Mouse (Mus musculus) forebrain, postnatal 0 days (tissue): ENCODE measurements around the gene Ddx21. TPM values are rescaled to one million over a fixed set of nuclear protein-coding genes. Genes with fewer than 3 reads are reported as not detected.

Experiments
- ATAC-seq: fragments of 200-750 bp; cut with Nextera tagmentation; 2 replicates; pipeline ENCODE4 v1.8.0; 2017; ENCODE audit warnings: mild to moderate bottlenecking, moderate library complexity
- DNase-seq: peaks from one replicate; pipeline ENCODE4 v3.0.0-alpha.2; 2015
- H3K27ac ChIP-seq: fragments of 300-500 bp; sonication (generic); 2 replicates; pipeline ENCODE4 v1.5.1; 2014; ENCODE audit warnings: low read depth, mild to moderate bottlenecking, antibody characterized with exemption, low read length, moderate library complexity, mixed read lengths
- H3K27me3 ChIP-seq: fragments of 300-500 bp; sonication (generic); 2 replicates; pipeline ENCODE4 v1.6.1; 2014; ENCODE audit warnings: mild to moderate bottlenecking, low read length, mixed read lengths; ENCODE audit not compliant: insufficient read depth
- H3K36me3 ChIP-seq: fragments of 300-500 bp; sonication (generic); 2 replicates; pipeline ENCODE4 v1.6.1; 2014; ENCODE audit warnings: mild to moderate bottlenecking, moderate library complexity; ENCODE audit not compliant: insufficient read depth
- H3K4me1 ChIP-seq: fragments of 300-500 bp; sonication (generic); 2 replicates; pipeline ENCODE4 v1.6.1; 2014; ENCODE audit warnings: antibody characterized with exemption; ENCODE audit not compliant: insufficient read depth
- H3K4me2 ChIP-seq: fragments of 300-500 bp; sonication (generic); 2 replicates; pipeline ENCODE4 v1.6.1; 2014; ENCODE audit warnings: low read depth, mild to moderate bottlenecking, moderate library complexity
- H3K4me3 ChIP-seq: fragments of 300-500 bp; sonication (generic); 2 replicates; pipeline ENCODE4 v1.5.1; 2014; ENCODE audit warnings: low read depth, low read length, mixed read lengths
- H3K9ac ChIP-seq: fragments of 300-500 bp; sonication (generic); 2 replicates; pipeline ENCODE4 v1.6.1; 2014; ENCODE audit warnings: mild to moderate bottlenecking
- H3K9me3 ChIP-seq: fragments of 300-500 bp; sonication (generic); 2 replicates; pipeline ENCODE4 v1.6.1; 2016; ENCODE audit warnings: low read length
- CTCF ChIP-seq: sonication (generic); IDR thresholded peaks from 2 replicates; pipeline ENCODE4 v1.5.1; 2016; ENCODE audit warnings: antibody characterized with exemption, control low read depth, low read depth
- WGBS: fragments of 180-500 bp; shearing (Covaris S2); extraction: QIAGEN DNeasy Blood & Tissue Kit; methylation state at CpG from one replicate; pipeline ENCODE4 v1.1.7; 2014; 5-methylcytosine and 5-hydroxymethylcytosine counted together
- polyA plus RNA-seq: library from polyadenylated mRNA; unstranded; fragments of >200 nt; fragmentation: Nextera tagmentation; extraction: Ambion mirVana; gene quantifications from 2 replicates; pipeline ENCODE4 v1.2.1, GENCODE M21; 2015
- total RNA-seq: library from RNA; depleted of rRNA; stranded (reverse); fragments of >200 nt; gene quantifications from 2 replicates; pipeline ENCODE4 v1.2.3, GENCODE M21; 2014; rRNA removed

Gene Ddx21
- total and polyA plus RNA-seq, 2 experiments from 2014 or later: 11.1 to 30.7 TPM

GRCm38 (mm10) chr10:62541499-62541898 lies 60.6 kb downstream of the Ddx21 start:
- ATAC-seq (no peak), DNase-seq (no peak)
- Histone ChIP-seq H3K9ac (no peak overlapping the region), H3K4me3 (no peak overlapping the region), H3K9me3 (no peaks in the 10 kb centered on the region), H3K4me1 (no peaks in the 10 kb centered on the region), H3K36me3 (no peaks in the 10 kb centered on the region), H3K4me2 (no peak overlapping the region), H3K27ac (no peak overlapping the region), H3K27me3 (no peaks in the 10 kb centered on the region)
- no peak for TF ChIP-seq CTCF
- WGBS: 92% methylated on average over 12 of the region's 12 CpGs

GRCm38 (mm10) chr10:62540800-62541199 lies 61.3 kb downstream of the Ddx21 start:
- 66% methylated on average over 3 of the region's 3 CpGs for WGBS
- H3K27ac ChIP-seq: no peak overlapping the region
- H3K9ac ChIP-seq: no peak overlapping the region
- H3K36me3 ChIP-seq: no peaks in the 10 kb centered on the region
- H3K4me2 ChIP-seq: no peak overlapping the region
- no peak for DNase-seq
- no peak for TF ChIP-seq CTCF
- ATAC-seq: peak; percentile 25; the same call in 1 of the 2 replicates
- no peaks in the 10 kb centered on the region for H3K9me3 ChIP-seq
- no peak overlapping the region for H3K4me3 ChIP-seq
- no peaks in the 10 kb centered on the region for H3K27me3 ChIP-seq
- no peaks in the 10 kb centered on the region for H3K4me1 ChIP-seq

GRCm38 (mm10) chr10:62534509-62534908 lies 67.6 kb downstream of the Ddx21 start:
- DNase-seq (no peak), ATAC-seq (no peak)
- Histone ChIP-seq H3K9ac (no peak overlapping the region), H3K4me1 (no peaks in the 10 kb centered on the region), H3K27ac (no peak overlapping the region), H3K27me3 (no peaks in the 10 kb centered on the region), H3K4me3 (no peak overlapping the region), H3K4me2 (no peak overlapping the region), H3K9me3 (no peaks in the 10 kb centered on the region), H3K36me3 (no peaks in the 10 kb centered on the region)
- WGBS: 86% methylated on average over 7 of the region's 7 CpGs
- TF ChIP-seq CTCF: no peak

- no peaks in the 10 kb centered on the region for H3K9me3 ChIP-seq
- WGBS: 33% methylated on average over 2 of the region's 2 CpGs
- no peak overlapping the region for H3K4me3 ChIP-seq
- TF ChIP-seq CTCF: no peak
- H3K4me2 ChIP-seq: no peak overlapping the region
- no peaks in the 10 kb centered on the region for H3K4me1 ChIP-seq
- ATAC-seq (no peak), DNase-seq (no peak)
- no peaks in the 10 kb centered on the region for H3K27me3 ChIP-seq
- H3K36me3 ChIP-seq: no peaks in the 10 kb centered on the region
- no peak overlapping the region for H3K27ac ChIP-seq
- no peak overlapping the region for H3K9ac ChIP-seq
Observed at GRCm38 (mm10) chr10:62532832-62533231, 69.2 kb downstream of the Ddx21 start.

Other genes starting within 250 kb of the Ddx21 start
- 86.2 and 90.1 TPM in 2 replicates for gene Hk1, start 222.4 kb downstream of the Ddx21 start, total RNA-seq
- 109 and 140 TPM in 2 replicates for gene Hk1, start 222.4 kb downstream of the Ddx21 start, polyA plus RNA-seq
- 0.23 and 0.57 TPM in 2 replicates for gene Hkdc1, start 179.8 kb downstream of the Ddx21 start, total RNA-seq
- 0.31 and 0.33 TPM in 2 replicates for gene Hkdc1, start 179.8 kb downstream of the Ddx21 start, polyA plus RNA-seq
- gene 4930507D05Rik, start 152.8 kb downstream of the Ddx21 start, total RNA-seq: 2.0 and 2.2 TPM in 2 replicates
- gene 4930507D05Rik, start 152.8 kb downstream of the Ddx21 start, polyA plus RNA-seq: 0.98 and 1.5 TPM in 2 replicates
- gene Supv3l1, start 152.5 kb downstream of the Ddx21 start, total RNA-seq: 23.5 and 26.0 TPM in 2 replicates
- gene Supv3l1, start 152.5 kb downstream of the Ddx21 start, polyA plus RNA-seq: 13.2 and 15.8 TPM in 2 replicates
- gene Vps26a, start 115.5 kb downstream of the Ddx21 start, total RNA-seq: 40.2 and 45.7 TPM in 2 replicates
- 43.1 and 52.1 TPM in 2 replicates for gene Vps26a, start 115.5 kb downstream of the Ddx21 start, polyA plus RNA-seq
- 12.8 and 17.4 TPM in 2 replicates for gene Srgn, start 74.8 kb downstream of the Ddx21 start, total RNA-seq
- 19.8 and 19.9 TPM in 2 replicates for gene Srgn, start 74.8 kb downstream of the Ddx21 start, polyA plus RNA-seq
- 95.5 and 100 TPM in 2 replicates for gene Kif1bp, start 23.8 kb downstream of the Ddx21 start, total RNA-seq
- 67.8 and 78.9 TPM in 2 replicates for gene Kif1bp, start 23.8 kb downstream of the Ddx21 start, polyA plus RNA-seq
- 77.4 and 91.0 TPM in 2 replicates for gene Ddx50, start 48.9 kb upstream of the Ddx21 start, total RNA-seq
- 73.1 and 74.5 TPM in 2 replicates for gene Ddx50, start 48.9 kb upstream of the Ddx21 start, polyA plus RNA-seq
- gene Stox1, start 123.8 kb upstream of the Ddx21 start, total RNA-seq: 4.3 and 6.1 TPM in 2 replicates
- gene Stox1, start 123.8 kb upstream of the Ddx21 start, polyA plus RNA-seq: 3.9 and 6.9 TPM in 2 replicates
- gene Ccar1, start 190.0 kb upstream of the Ddx21 start, total RNA-seq: 64.0 and 94.1 TPM in 2 replicates
- 62.2 and 74.7 TPM in 2 replicates for gene Ccar1, start 190.0 kb upstream of the Ddx21 start, polyA plus RNA-seq